Mouse (Mus musculus) ES-E14 (cell line): ENCODE results near the gene Rpl13a.

Source experiments
- CHD2 ChIP-seq: IDR thresholded peaks from 2 replicates; pipeline ENCODE4 v1.6.1; 2014; ENCODE audit warnings: mild to moderate bottlenecking, low read depth, low read length, inconsistent platforms
- ZNF384 ChIP-seq: IDR thresholded peaks from 2 replicates; pipeline ENCODE4 v1.6.1; 2012; ENCODE audit warnings: low read depth, low read length, inconsistent platforms

DNA sequence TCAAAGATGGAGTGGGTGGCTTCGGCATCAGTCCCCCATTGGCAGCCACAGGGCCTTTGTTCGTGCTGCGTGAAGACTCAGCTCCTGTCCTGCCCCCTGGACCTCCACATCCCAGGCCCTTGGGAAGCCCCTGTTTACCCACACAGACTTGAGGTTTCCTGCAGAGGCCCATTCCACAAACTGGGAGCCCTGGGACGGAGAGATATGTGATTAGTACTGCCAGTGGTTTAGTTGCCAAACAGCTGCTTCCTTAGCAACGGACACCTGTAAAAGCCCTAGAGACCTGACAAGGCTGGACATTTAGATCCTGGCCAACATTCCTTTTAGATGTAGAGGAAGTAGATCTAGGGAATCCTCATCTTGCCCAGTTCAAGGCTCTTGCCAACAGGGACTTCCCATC lies 13.4 kb upstream of the Rpl13a start:
- TF ChIP-seq ZNF384 (no peak), CHD2 (no peak)
